Mouse (Mus musculus) cortical plate, adult 2 months (tissue): ENCODE data around the gene Gm13090.

Source experiments
- CTCF ChIP-seq: fragments of 200-500 bp; IDR thresholded peaks from 2 replicates; pipeline ENCODE4 v1.5.1; 2011; ENCODE audit warnings: mild to moderate bottlenecking, control low read depth, low read length; ENCODE audit not compliant: insufficient read depth; ENCODE audit errors: extremely low read depth
- POLR2A ChIP-seq: fragments of 200-500 bp; IDR thresholded peaks from 2 replicates; pipeline ENCODE4 v1.6.1; 2011; ENCODE audit warnings: mild to moderate bottlenecking, low read length, control low read depth; ENCODE audit not compliant: insufficient read depth; ENCODE audit errors: extremely low read depth

- TF ChIP-seq CTCF (no peak), POLR2A (no peak)
These were observed 21.9 kb downstream of the Gm13090 start for GRCm38 (mm10) chr4:151111226-151111625.
